Comparison of ENCODE assay signal across 23 mouse cellular contexts in genomic region chr12:3278880-3279339, GRCm38 (mm10). TPM values are rescaled to one million over a fixed set of nuclear protein-coding genes. Genes with fewer than 3 reads are reported as not detected.
A peak's percentile ranks its signal among the peaks of the same experiment; 100 is the strongest.
DNase-seq lines count a peak whose midpoint lies in the region; ATAC-seq and TF ChIP-seq lines count a peak whose summit lies in the region.
"Had no signal": no experiment of that assay in that cellular context is flagged by ENCODE, and none has a peak within 500 bp of the region (broad histone marks: within the 10 kb centered on the region; RNA-seq: fewer than 3 reads in every experiment).

No protein-coding gene starts in this region.

- WGBS in lung, postnatal 0 days = 46% methylated on average over 2 of the region's 2 CpGs
- 18% methylated on average over 2 of the region's 2 CpGs for WGBS in liver, embryonic 13.5 days (ENCODE audit: insufficient replicate concordance)

- no peak for TF ChIP-seq EP300 in lung, postnatal 0 days (IDR thresholded peaks at IDR 0.05)
- TF ChIP-seq EP300 in MEL (IDR thresholded peaks at IDR 0.05; ENCODE audit: low read depth in 1 of 2, low read length in 2 of 2) = peak; percentile 13 to 71; a peak in 2 of 4 replicates

- H3K36me3 ChIP-seq in lung, postnatal 0 days (ENCODE audit: insufficient read depth, low read length) = no peaks in the 10 kb centered on the region
- peaks cover 3 to 43% of the 10 kb centered on the region in 2 experiments; a peak in 3 of 4 replicates for H3K36me3 ChIP-seq in MEL (ENCODE audit: control insufficient read depth in 1 of 2, insufficient read depth in 2 of 2, low read length in 2 of 2)
- no peaks in the 10 kb centered on the region for H3K36me3 ChIP-seq in liver, embryonic 13.5 days
- H3K36me3 ChIP-seq: embryonic facial prominence, embryonic 13.5 days; neural tube, embryonic 13.5 days had no signal

- 0 out of 2 replicates have a peak, but pooled peaks have one; percentile 40 for ATAC-seq in lung, postnatal 0 days
- ATAC-seq in liver, embryonic 13.5 days (ENCODE audit: low read depth) = peak; percentile 30
- ATAC-seq: forebrain, embryonic 15.5 days; intestine, postnatal 0 days had no signal

- no peaks in the 10 kb centered on the region for H3K9me3 ChIP-seq in lung, postnatal 0 days (ENCODE audit: low read length)
- no peaks in the 10 kb centered on the region for H3K9me3 ChIP-seq in MEL (replicated peaks; ENCODE audit: insufficient read depth, low read length)
- H3K9me3 ChIP-seq in liver, embryonic 13.5 days (replicated peaks) = no peaks in the 10 kb centered on the region
- H3K9me3 ChIP-seq: embryonic facial prominence, embryonic 13.5 days; forebrain, embryonic 15.5 days; neural tube, embryonic 13.5 days had no signal

- no peak for TF ChIP-seq CTCF in lung, postnatal 0 days (IDR thresholded peaks at IDR 0.05)
- no peak for TF ChIP-seq CTCF in MEL (IDR thresholded peaks at IDR 0.05 in 2 of 3, conservative IDR thresholded peaks at IDR 0.05 in 1 of 3; ENCODE audit: control insufficient read depth in 1 of 3, insufficient read depth in 1 of 3, low read depth in 2 of 3, low read length in 3 of 3, poor library complexity in 1 of 3, severe bottlenecking in 1 of 3)

- H3K27me3 ChIP-seq in lung, postnatal 0 days (replicated peaks; ENCODE audit: insufficient read depth, low read length) = no peaks in the 10 kb centered on the region
- no peaks in the 10 kb centered on the region for H3K27me3 ChIP-seq in MEL (ENCODE audit: control insufficient read depth in 1 of 2, insufficient read depth in 2 of 2, low read length in 2 of 2)
- H3K27me3 ChIP-seq in liver, embryonic 13.5 days = no peaks in the 10 kb centered on the region
- H3K27me3 ChIP-seq: embryonic facial prominence, embryonic 13.5 days; forebrain, embryonic 15.5 days; midbrain, embryonic 12.5 days; neural tube, embryonic 13.5 days had no signal

- no peak overlapping the region for H3K9ac ChIP-seq in lung, postnatal 0 days (replicated peaks; ENCODE audit: low read depth)
- H3K9ac ChIP-seq in MEL (ENCODE audit: control insufficient read depth, low read depth, low read length, poor library complexity, severe bottlenecking) = no peak overlapping the region
- peak overlapping the region; percentile 17; the same call in 1 of the 2 replicates for H3K9ac ChIP-seq in liver, embryonic 13.5 days
- H3K9ac ChIP-seq: embryonic facial prominence, embryonic 13.5 days; forebrain, embryonic 15.5 days; hindbrain, embryonic 14.5 days; midbrain, embryonic 12.5 days; neural tube, embryonic 13.5 days had no signal

- TF ChIP-seq RAD21 in MEL (IDR thresholded peaks at IDR 0.05; ENCODE audit: low read depth, low read length) = no peak

- H3K4me2 ChIP-seq in lung, postnatal 0 days (replicated peaks; ENCODE audit: low read depth, low read length) = no peak overlapping the region
- H3K4me2 ChIP-seq in liver, embryonic 13.5 days = no peak overlapping the region
- H3K4me2 ChIP-seq: embryonic facial prominence, embryonic 13.5 days; forebrain, embryonic 15.5 days; heart, embryonic 11.5 days; hindbrain, embryonic 14.5 days; midbrain, embryonic 12.5 days; neural tube, embryonic 13.5 days had no signal

- peaks cover 52% of the 10 kb centered on the region for H3K79me2 ChIP-seq in MEL (ENCODE audit: control insufficient read depth, insufficient read depth, low read length, poor library complexity)

- peak; percentile 24 for DNase-seq in lung, postnatal 0 days (ENCODE audit: low spot score)
- DNase-seq in lung, postnatal 10 days = no peak
- peak; percentile 50 for DNase-seq in MEL (ENCODE audit: low read depth, low spot score)
- DNase-seq in liver, embryonic 13.5 days = no peak
- no peak for DNase-seq in left cerebral cortex, adult 11 months (ENCODE audit: low spot score)
- DNase-seq in frontal cortex, postnatal 25 days (ENCODE audit: low spot score in 2 of 2) = no peak
- no peak for DNase-seq in right cerebral cortex, adult 2 months (ENCODE audit: low spot score in 2 of 2)
- DNase-seq: adrenal gland, postnatal 25 days; B cell, adult 2 months; cerebellum, adult 11 months; cerebellum, postnatal 10 days; heart, postnatal 10 days; left cerebral cortex, postnatal 4 days; lung, postnatal 4 days; thymus, postnatal 36 days had no signal

- H3K4me1 ChIP-seq in lung, postnatal 0 days (ENCODE audit: insufficient read depth, low read depth, low read length) = peaks cover 3% of the 10 kb centered on the region; the same call in 1 of the 2 replicates
- H3K4me1 ChIP-seq in MEL (ENCODE audit: control insufficient read depth in 1 of 2, insufficient read depth in 2 of 2, low read length in 2 of 2) = peaks cover 13 to 18% of the 10 kb centered on the region in 2 experiments
- peaks cover 60% of the 10 kb centered on the region for H3K4me1 ChIP-seq in liver, embryonic 13.5 days (replicated peaks)
- H3K4me1 ChIP-seq: embryonic facial prominence, embryonic 13.5 days; forebrain, embryonic 15.5 days; midbrain, embryonic 12.5 days; neural tube, embryonic 13.5 days had no signal

- H3K27ac ChIP-seq in lung, postnatal 0 days (ENCODE audit: low read length) = no peak overlapping the region
- peak overlapping the region; percentile 18; the same call in 1 of the 2 replicates for H3K27ac ChIP-seq in MEL (ENCODE audit: control insufficient read depth, low read depth, low read length)
- peak overlapping the region; percentile 39 for H3K27ac ChIP-seq in liver, embryonic 13.5 days
- H3K27ac ChIP-seq: embryonic facial prominence, embryonic 13.5 days; forebrain, embryonic 15.5 days; hindbrain, embryonic 14.5 days; layer of hippocampus, adult 2 months; midbrain, embryonic 12.5 days; neural tube, embryonic 13.5 days had no signal

- H3K4me3 ChIP-seq in lung, postnatal 0 days (ENCODE audit: low read depth, low read length) = no peak overlapping the region
- no peak overlapping the region for H3K4me3 ChIP-seq in MEL (ENCODE audit: control insufficient read depth in 1 of 2, insufficient read depth in 1 of 2, low read depth in 2 of 2, low read length in 2 of 2)
- H3K4me3 ChIP-seq in liver, embryonic 13.5 days (replicated peaks) = no peak overlapping the region
- H3K4me3 ChIP-seq: embryonic facial prominence, embryonic 13.5 days; forebrain, embryonic 15.5 days; layer of hippocampus, adult 2 months; midbrain, embryonic 12.5 days; neural tube, embryonic 13.5 days had no signal

- no peak for TF ChIP-seq POLR2A in MEL (IDR thresholded peaks at IDR 0.05; ENCODE audit: control insufficient read depth in 1 of 2, insufficient read depth in 1 of 2, low read depth in 1 of 2, low read length in 2 of 2, poor library complexity in 1 of 2)

TF ChIP-seq in MEL, 35 proteins besides CTCF, POLR2A, EP300 and RAD21:
- no peak for TF ChIP-seq ZC3H11A (IDR thresholded peaks at IDR 0.05; ENCODE audit: low read depth, low read length)
- TF ChIP-seq GATA1 (IDR thresholded peaks at IDR 0.05; ENCODE audit: low read depth, low read length) = peak; percentile 65
- TF ChIP-seq TCF12 (IDR thresholded peaks at IDR 0.05; ENCODE audit: low read depth, low read length) = peak; percentile 47; the same call in 1 of the 2 replicates
- no peak for TF ChIP-seq MYB (IDR thresholded peaks at IDR 0.05; ENCODE audit: low read depth, low read length)
- peak; percentile 78; the same call in 1 of the 2 replicates for TF ChIP-seq TBP (IDR thresholded peaks at IDR 0.05; ENCODE audit: low read depth, low read length)
- TF ChIP-seq RCOR1 (IDR thresholded peaks at IDR 0.05; ENCODE audit: low read depth, low read length) = peak; percentile 39; the same call in 1 of the 2 replicates
- peak; percentile 45 for TF ChIP-seq TAL1 (IDR thresholded peaks at IDR 0.05; ENCODE audit: low read length)

RNA-seq across cellular contexts. Expression of gene Rab10, which starts 30.9 kb away (rescaled TPM):
- 58.4 and 65.4 TPM in 2 replicates for polyA plus RNA-seq in lung, postnatal 0 days (2015; fragmentation: Nextera tagmentation; extraction: Ambion mirVana)
- total RNA-seq in MEL (2012; rRNA removed) = 62.5 and 67.7 TPM in 2 replicates
- 10 to 100 TPM; 41.3 to 71.8 TPM for polyA plus RNA-seq in MEL (2012; ENCODE audit: insufficient read depth in 1 of 2, insufficient read length in 2 of 2, low read depth in 1 of 2, low replicate concordance in 2 of 2, missing spikeins in 1 of 2)
- 47.9 and 57.3 TPM in 2 replicates for polyA plus RNA-seq in liver, embryonic 13.5 days (2015; fragmentation: Nextera tagmentation; extraction: Ambion mirVana)

Comparison
In these comparisons a context has a peak if more than half of its experiments do, and no peak if none do; other contexts are left out.
1. DNase-seq: peak in lung, postnatal 0 days (single experiment) and MEL (single experiment); none in lung, postnatal 10 days (single experiment), liver, embryonic 13.5 days (single experiment), left cerebral cortex, adult 11 months (single experiment), frontal cortex, postnatal 25 days (0 of 2) and right cerebral cortex, adult 2 months (0 of 2).